ENCODE assay signal across 24 mouse cellular contexts in the genomic region with DNA sequence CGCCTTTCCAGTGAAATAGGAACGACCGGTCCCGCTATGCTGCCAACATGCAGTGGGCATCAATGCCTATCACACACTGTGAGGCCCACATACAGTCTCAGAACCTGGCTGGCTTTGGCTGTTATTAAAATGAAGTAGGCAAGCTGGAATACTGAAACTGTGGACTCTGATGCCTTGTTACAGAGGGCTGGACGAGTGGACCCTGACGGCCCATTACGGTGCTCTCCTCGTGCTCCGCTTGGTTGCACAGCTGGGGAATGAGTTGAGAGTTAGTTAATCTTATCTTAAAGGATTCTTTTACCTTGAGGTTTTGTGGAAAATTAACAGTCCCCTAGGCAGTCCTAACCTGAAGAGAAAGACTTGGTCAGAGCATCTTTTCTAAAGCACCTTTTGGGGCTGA.
DNase-seq lines count a peak whose midpoint lies in the region; ATAC-seq and TF ChIP-seq lines count a peak whose summit lies in the region.
"Had no signal": no experiment of that assay in that cellular context is flagged by ENCODE, and none has a peak within 500 bp of the region (broad histone marks: within the 10 kb centered on the region; RNA-seq: fewer than 3 reads in every experiment).

No protein-coding gene starts in this region.

- no peaks in the 10 kb centered on the region for H3K36me3 ChIP-seq in hindbrain, postnatal 0 days (ENCODE audit: insufficient read depth, low read length)
- no peaks in the 10 kb centered on the region for H3K36me3 ChIP-seq in hindbrain, embryonic 10.5 days
- H3K36me3 ChIP-seq in stomach, postnatal 0 days (ENCODE audit: control insufficient read depth, insufficient read depth, low read length) = no peaks in the 10 kb centered on the region
- no peaks in the 10 kb centered on the region for H3K36me3 ChIP-seq in hindbrain, embryonic 12.5 days

- 0 out of 2 replicates have a peak, but pooled peaks have one; percentile 4 for ATAC-seq in hindbrain, postnatal 0 days
- no peak for ATAC-seq in stomach, postnatal 0 days (ENCODE audit: low FRiP score, low TSS enrichment)
- ATAC-seq in hindbrain, embryonic 12.5 days (ENCODE audit: low FRiP score) = no peak
- ATAC-seq: forebrain, embryonic 13.5 days; inflammation-experienced regulatory T-cells, adult 6 months; midbrain, embryonic 16.5 days; Patski had no signal

- H3K9me3 ChIP-seq in hindbrain, postnatal 0 days (ENCODE audit: low read length) = no peaks in the 10 kb centered on the region
- no peaks in the 10 kb centered on the region for H3K9me3 ChIP-seq in hindbrain, embryonic 10.5 days
- H3K9me3 ChIP-seq in stomach, postnatal 0 days (ENCODE audit: control insufficient read depth, low read length) = no peaks in the 10 kb centered on the region
- H3K9me3 ChIP-seq in hindbrain, embryonic 12.5 days (replicated peaks) = no peaks in the 10 kb centered on the region
- H3K9me3 ChIP-seq: forebrain, embryonic 13.5 days; limb, embryonic 12.5 days; lung, embryonic 15.5 days had no signal

- H3K9ac ChIP-seq in hindbrain, postnatal 0 days (replicated peaks; ENCODE audit: low read length) = no peak overlapping the region
- H3K9ac ChIP-seq in stomach, postnatal 0 days (ENCODE audit: low read length) = no peak overlapping the region
- H3K9ac ChIP-seq in hindbrain, embryonic 12.5 days = no peak overlapping the region
- H3K9ac ChIP-seq: forebrain, embryonic 13.5 days; hindbrain, embryonic 14.5 days; limb, embryonic 12.5 days; lung, embryonic 15.5 days had no signal

- no peak for TF ChIP-seq CTCF in hindbrain, postnatal 0 days (IDR thresholded peaks at IDR 0.05; ENCODE audit: low read depth)
- TF ChIP-seq CTCF in stomach, postnatal 0 days (IDR thresholded peaks at IDR 0.05; ENCODE audit: low read depth) = no peak

- 80% methylated on average over 9 of the region's 9 CpGs for WGBS in hindbrain, postnatal 0 days
- 91% methylated on average over 9 of the region's 9 CpGs for WGBS in hindbrain, embryonic 10.5 days
- WGBS in stomach, postnatal 0 days = 92% methylated on average over 9 of the region's 9 CpGs
- 91% methylated on average over 9 of the region's 9 CpGs for WGBS in hindbrain, embryonic 12.5 days

- DNase-seq in hindbrain, postnatal 0 days (ENCODE audit: low spot score) = no peak
- DNase-seq in hindbrain, embryonic 10.5 days (ENCODE audit: low spot score) = no peak
- peak; percentile 92 for DNase-seq in kidney, adult 9 months
- DNase-seq in kidney, postnatal 10 days = peak; percentile 69
- DNase-seq in layer of hippocampus, postnatal 14 days (ENCODE audit: low spot score in 2 of 2) = no peak
- no peak for DNase-seq in stomach, postnatal 0 days (ENCODE audit: low spot score)
- DNase-seq: adrenal gland, postnatal 25 days; cerebellum, adult 18-20 months; cerebellum, postnatal 36 days; gastrocnemius, adult 2 months; gastrocnemius, postnatal 36 days; heart, adult 18-20 months; heart, postnatal 36 days; spleen, adult 18-20 months had no signal

- H3K4me3 ChIP-seq in hindbrain, postnatal 0 days (ENCODE audit: low read length) = no peak overlapping the region
- no peak overlapping the region for H3K4me3 ChIP-seq in hindbrain, embryonic 10.5 days
- H3K4me3 ChIP-seq in stomach, postnatal 0 days (ENCODE audit: low read depth, low read length) = no peak overlapping the region
- no peak overlapping the region for H3K4me3 ChIP-seq in hindbrain, embryonic 12.5 days
- H3K4me3 ChIP-seq: forebrain, embryonic 13.5 days; gastrocnemius, adult 2 months; limb, embryonic 12.5 days; lung, embryonic 15.5 days had no signal

- H3K4me2 ChIP-seq in hindbrain, postnatal 0 days (ENCODE audit: low read depth, low read length) = no peak overlapping the region
- no peak overlapping the region for H3K4me2 ChIP-seq in stomach, postnatal 0 days (replicated peaks; ENCODE audit: low read depth)
- H3K4me2 ChIP-seq in hindbrain, embryonic 12.5 days (replicated peaks) = no peak overlapping the region
- H3K4me2 ChIP-seq: forebrain, embryonic 13.5 days; heart, embryonic 11.5 days; hindbrain, embryonic 14.5 days; limb, embryonic 12.5 days; lung, embryonic 15.5 days; midbrain, embryonic 11.5 days had no signal

- no peaks in the 10 kb centered on the region for H3K27me3 ChIP-seq in hindbrain, postnatal 0 days (ENCODE audit: insufficient read depth, low read length)
- no peaks in the 10 kb centered on the region for H3K27me3 ChIP-seq in hindbrain, embryonic 10.5 days (ENCODE audit: insufficient read depth, poor library complexity, severe bottlenecking)
- no peaks in the 10 kb centered on the region for H3K27me3 ChIP-seq in stomach, postnatal 0 days (ENCODE audit: control insufficient read depth, insufficient read depth, low read length)
- no peaks in the 10 kb centered on the region for H3K27me3 ChIP-seq in hindbrain, embryonic 12.5 days
- H3K27me3 ChIP-seq: forebrain, embryonic 13.5 days; limb, embryonic 12.5 days; lung, embryonic 15.5 days; Patski had no signal

- no peak for TF ChIP-seq EP300 in stomach, postnatal 0 days (optimal IDR thresholded peaks at IDR 0.05)

- H3K4me1 ChIP-seq in hindbrain, postnatal 0 days (ENCODE audit: insufficient read depth, low read length) = no peaks in the 10 kb centered on the region
- H3K4me1 ChIP-seq in hindbrain, embryonic 10.5 days (replicated peaks) = peaks cover 13% of the 10 kb centered on the region; the same call in 1 of the 2 replicates
- no peaks in the 10 kb centered on the region for H3K4me1 ChIP-seq in stomach, postnatal 0 days (replicated peaks; ENCODE audit: control insufficient read depth, insufficient read depth)
- no peaks in the 10 kb centered on the region for H3K4me1 ChIP-seq in hindbrain, embryonic 12.5 days
- H3K4me1 ChIP-seq: forebrain, embryonic 13.5 days; limb, embryonic 12.5 days; lung, embryonic 15.5 days had no signal

- H3K27ac ChIP-seq in hindbrain, postnatal 0 days = no peak overlapping the region
- no peak overlapping the region for H3K27ac ChIP-seq in hindbrain, embryonic 10.5 days
- no peak overlapping the region for H3K27ac ChIP-seq in stomach, postnatal 0 days (replicated peaks)
- H3K27ac ChIP-seq in hindbrain, embryonic 12.5 days = no peak overlapping the region
- H3K27ac ChIP-seq: forebrain, embryonic 13.5 days; gastrocnemius, adult 2 months; hindbrain, embryonic 14.5 days; limb, embryonic 12.5 days; lung, embryonic 15.5 days had no signal

Comparison
In these comparisons a context has a peak if more than half of its experiments do, and no peak if none do; other contexts are left out.
1. DNase-seq: peak in kidney, adult 9 months (single experiment) and kidney, postnatal 10 days (single experiment); none in hindbrain, postnatal 0 days (single experiment), hindbrain, embryonic 10.5 days (single experiment), layer of hippocampus, postnatal 14 days (0 of 2) and stomach, postnatal 0 days (single experiment).